Mouse (Mus musculus): ENCODE results near the gene Elmsan1.
"Not testable (repeated sequence)": the region's sequence is repeated elsewhere in the genome, so short reads cannot be mapped to it uniquely, and the experiment has no call there.

Gene Elmsan1

DNA sequence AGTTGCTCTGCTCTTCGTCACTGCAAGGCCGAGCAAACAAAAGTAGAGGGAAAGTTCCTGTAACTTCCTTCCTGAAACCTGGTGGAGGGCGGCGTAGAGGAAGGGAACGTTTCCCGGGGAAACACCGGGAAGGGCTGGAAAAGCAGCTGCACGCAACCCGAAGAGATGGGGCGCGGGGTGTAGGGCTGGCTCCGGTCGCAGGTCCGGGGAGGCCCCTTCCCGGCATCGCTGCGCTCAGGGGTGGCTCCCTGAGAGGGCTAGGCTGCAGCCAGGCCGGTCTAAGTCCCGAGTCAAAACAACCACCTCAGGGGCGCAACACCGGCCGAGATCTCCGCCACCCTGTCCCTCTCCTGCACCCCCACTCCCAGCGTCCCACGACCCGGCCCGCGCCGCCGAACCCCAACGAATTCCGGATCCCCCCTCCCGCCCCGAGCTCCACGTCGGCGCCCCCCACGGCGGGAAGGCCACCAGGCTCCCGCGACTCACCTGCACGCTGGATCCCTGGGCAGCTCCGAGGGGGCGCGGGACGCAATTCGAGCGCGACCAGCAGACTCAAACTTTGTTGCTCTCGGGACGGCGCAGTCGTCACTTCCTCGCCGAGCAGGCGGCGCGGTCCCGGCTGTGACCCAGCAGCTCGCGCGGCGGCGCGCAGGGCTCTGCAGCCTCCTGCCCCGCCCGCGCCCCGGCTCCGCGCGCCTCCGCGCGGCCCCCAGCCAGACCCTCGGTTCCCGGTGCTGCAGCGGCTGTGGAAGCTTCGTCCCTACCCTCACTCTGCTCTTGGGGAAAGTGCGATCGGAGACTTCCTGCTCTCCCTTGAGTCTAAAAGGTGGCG is at the start of gene Elmsan1:
Gene Elmsan1 (minus strand): TSS at position 593 of the 832 bp plus-strand sequence.
- peak; percentile 88 to 92 for DNase-seq

- DNase-seq, result no peak
These were observed 48.6 kb upstream of the Elmsan1 start for GRCm38 (mm10) chr12:84267264-84267663.

DNA sequence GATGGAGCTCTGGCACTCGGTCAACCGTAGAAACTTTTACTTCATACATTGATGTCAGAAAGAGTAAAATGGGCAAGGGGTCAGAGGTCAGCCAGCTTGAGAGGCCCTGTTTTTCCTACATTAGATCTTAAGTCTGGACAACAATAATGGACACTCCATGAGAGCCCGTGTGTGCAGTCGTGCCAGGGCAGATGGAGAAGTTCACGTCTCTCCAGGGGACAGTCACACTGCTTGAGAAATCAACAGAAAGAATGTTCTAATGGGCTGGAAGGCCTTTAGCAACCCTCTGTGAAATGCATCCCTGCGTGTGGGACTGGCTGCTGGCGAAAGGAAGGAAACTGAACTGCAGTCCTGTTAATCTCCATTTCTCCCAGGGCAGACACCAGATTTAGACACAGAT is 41.7 kb upstream of the Elmsan1 start:
- DNase-seq, result peak in 1 of 2 experiments; percentile 47

DNA sequence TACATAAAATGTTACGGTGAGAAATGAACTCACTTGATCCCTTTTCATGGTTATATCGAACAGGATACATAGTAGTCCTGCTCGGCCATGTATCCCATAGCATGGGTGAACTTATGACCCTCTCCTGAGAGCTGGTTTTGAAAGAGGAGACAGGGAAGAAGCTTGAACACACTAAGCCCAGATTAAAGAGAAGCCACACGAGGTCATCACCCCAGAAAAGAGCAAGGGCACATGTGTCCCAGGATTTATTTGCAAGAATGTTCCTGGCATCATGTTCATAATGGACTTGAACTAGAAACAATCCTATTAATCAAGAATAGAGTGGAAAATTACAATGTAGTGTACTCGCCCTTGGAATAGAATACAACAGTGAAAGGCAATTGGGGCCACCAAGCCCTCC is 36.2 kb upstream of the Elmsan1 start:
- no peak for DNase-seq

GRCm38 (mm10) chr12:84252811-84253210 is 34.1 kb upstream of the Elmsan1 start:
- no peak for DNase-seq

- DNase-seq, result peak; percentile 70 to 84
These were observed 30.5 kb upstream of the Elmsan1 start for GRCm38 (mm10) chr12:84249217-84249616.

- DNase-seq, result no peak
These were observed 27.0 kb upstream of the Elmsan1 start for GRCm38 (mm10) chr12:84245683-84246082.

DNA sequence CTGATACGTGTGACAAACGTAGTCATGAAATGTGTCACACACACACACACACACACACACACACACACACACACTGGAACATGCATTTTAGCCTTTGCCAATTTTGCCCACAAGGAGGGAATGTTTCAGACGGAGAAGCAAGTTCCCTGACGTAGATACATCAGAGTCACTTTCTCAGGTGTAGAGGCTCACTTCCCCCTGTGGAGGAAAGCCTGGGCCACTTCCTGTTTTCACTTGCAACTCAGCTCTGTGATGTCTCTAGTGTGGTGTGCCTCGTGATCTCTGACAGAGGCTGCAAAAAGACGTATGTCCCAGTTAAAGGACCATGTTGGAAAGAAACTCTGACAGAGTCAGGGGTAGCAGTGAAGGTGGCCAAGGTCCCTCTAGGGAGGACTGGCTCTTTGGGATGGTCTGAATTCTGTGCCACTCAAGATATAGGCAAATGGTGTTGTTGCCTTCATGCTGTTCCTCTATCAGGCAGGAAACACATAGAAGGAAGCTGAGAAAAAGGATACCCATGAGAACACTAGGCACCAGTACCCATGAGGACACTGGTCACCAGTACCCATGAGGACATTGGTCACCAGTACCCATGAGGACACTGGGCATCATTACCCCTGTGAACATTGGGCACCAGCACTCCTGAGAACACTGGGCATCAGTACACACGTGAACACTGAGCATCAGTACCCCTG is 24.5 kb upstream of the Elmsan1 start:
- DNase-seq, result peak; percentile 33 to 49

DNA sequence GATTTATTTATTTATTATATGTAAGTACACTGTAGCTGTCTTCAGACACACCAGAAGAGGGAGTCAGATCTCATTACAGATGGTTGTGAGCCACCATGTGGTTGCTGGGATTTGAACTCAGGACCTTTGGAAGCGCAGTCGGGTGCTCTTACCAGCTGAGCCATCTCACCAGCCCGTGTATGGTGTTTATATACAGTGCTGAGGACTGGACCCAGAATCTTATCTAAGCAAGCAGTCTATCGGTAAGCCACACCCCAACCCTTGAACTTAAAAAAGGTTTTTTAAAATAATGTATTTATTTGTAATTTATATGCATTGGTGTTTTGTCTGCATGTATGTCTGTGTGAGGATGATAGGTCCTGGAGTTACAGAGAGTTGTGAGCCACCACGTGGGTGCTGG is 18.4 kb upstream of the Elmsan1 start:
- not testable (repeated sequence) for DNase-seq

DNA sequence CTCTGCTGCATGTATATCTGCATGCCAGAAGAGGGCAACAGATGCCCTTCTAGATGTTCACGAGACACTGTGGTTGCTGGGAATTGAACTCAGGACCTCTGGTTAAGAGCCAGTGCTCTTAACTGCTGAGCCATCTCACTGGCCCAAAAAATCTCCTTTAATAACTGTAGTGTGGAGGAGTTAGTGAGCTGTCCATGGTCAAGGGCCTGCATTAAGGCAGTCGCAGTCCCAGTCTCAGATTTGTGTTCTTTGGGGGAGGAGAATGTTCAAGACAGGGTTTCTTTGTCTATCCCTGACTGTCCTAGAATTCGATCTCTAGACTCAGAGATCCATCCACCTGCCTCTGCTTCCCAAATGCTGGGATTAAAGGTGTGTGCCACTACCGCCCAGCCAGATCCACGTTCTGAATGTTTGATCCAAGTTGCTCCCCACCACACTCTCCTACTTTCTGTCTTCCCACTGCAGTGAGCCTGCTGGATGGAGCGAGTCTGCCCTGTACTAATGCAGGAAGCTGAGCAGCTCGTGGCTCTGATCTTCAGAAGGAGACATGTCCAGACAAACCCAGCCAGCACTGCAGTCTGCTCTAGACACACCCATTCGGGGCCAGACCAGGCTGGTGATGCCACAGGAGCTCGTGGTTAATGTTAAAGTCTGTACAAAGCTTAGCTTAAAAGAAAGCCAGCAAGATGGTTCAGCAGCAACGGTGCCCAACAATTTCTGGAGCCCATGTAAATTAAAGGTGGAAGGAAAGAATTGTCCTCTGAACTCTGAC is 17.5 kb upstream of the Elmsan1 start:
- DNase-seq, result no peak

DNA sequence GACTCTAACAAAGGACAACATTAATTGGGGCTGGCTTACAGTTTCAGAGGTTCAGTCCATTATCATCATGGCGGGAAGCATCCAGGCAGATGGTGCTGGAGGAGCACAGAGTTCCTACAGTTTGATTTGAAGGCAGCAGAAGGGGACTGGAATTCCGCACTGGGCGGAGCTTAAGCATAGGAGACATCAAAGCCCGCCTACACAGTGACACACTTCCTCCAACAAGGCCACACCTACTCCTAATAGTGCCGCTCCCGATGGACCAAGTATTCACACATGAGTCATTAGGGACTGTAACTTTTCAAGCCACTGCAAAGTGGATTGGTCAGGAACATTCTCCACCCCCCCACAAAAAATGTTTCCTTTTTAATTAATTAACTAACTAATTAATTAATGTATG is 16.9 kb upstream of the Elmsan1 start:
- no peak for DNase-seq

GRCm38 (mm10) chr12:84233488-84234100 is 14.9 kb upstream of the Elmsan1 start:
- no peak for DNase-seq

DNA sequence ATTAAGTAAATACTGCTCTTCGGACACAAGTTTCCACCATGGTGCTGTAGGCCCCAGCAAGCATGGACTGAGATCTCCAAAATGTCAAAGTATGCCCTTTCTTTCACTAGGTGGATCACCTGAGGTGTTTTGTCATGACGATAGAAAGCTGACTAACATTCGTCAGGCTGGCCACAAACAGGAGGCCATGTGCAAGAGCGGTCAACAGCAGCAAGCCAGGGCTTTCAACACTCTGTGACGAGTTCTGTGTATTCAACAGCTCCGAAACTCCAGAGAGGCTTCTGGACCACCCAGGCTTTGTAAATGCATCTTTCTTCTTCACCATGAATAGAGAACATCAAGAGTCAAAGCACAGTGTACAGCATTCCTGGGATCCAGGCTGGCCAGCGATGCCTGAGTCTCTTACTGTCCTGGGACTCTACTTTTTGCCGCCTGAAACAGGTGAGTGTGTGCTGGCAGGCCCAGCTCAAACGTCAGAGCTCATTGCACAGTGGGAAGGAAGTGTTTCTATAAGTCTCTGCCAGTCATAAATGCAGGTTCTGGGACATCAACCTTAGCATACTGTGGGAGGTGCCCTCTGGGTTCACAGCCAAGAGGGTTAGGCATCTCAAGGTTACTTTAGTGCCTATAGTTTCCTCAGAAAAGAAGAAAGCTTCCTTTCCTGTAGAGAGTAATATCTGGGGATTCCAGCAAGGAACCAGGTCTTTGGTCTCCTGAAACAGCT is 7.6 kb upstream of the Elmsan1 start:
- no peak for DNase-seq

GRCm38 (mm10) chr12:84222405-84222961 is 3.8 kb upstream of the Elmsan1 start:
- peak; percentile 70 to 73 for DNase-seq

- DNase-seq, result no peak
These were observed 2.5 kb upstream of the Elmsan1 start for GRCm38 (mm10) chr12:84220951-84221891.

- no peak for DNase-seq
These were observed 1.8 kb upstream of the Elmsan1 start for GRCm38 (mm10) chr12:84220515-84220914.

DNA sequence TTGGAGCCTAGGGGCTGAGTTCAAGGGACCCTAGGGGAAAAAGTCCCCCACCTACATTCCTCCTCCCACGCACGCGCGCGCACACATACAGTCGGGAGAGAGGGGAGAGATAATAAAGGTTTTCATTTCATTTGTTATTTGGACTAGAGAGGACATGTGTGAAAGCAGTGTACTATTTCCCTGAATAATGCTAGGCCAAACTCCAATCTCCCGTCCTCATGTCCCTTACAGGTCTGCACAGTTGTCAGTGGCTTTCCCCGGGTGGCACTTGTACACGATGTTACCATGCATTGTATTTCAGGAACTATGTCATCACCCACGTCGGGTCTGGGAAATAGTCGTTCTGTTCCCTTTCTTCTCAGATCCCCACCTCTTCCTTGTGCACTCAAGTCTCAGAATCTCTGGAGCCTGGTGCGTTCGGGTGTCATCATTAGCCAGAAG is 460 bp upstream of the Elmsan1 start:
- DNase-seq, result peak in 1 of 2 experiments; percentile 46

GRCm38 (mm10) chr12:84217508-84218131 is 1.1 kb downstream of the Elmsan1 start:
- DNase-seq, result peak; percentile 75 to 90

- no peak for DNase-seq
These were observed 1.6 kb downstream of the Elmsan1 start for GRCm38 (mm10) chr12:84217111-84217507.
